Mouse (Mus musculus): ENCODE measurements around the gene Rapgef6.

Gene Rapgef6

DNA sequence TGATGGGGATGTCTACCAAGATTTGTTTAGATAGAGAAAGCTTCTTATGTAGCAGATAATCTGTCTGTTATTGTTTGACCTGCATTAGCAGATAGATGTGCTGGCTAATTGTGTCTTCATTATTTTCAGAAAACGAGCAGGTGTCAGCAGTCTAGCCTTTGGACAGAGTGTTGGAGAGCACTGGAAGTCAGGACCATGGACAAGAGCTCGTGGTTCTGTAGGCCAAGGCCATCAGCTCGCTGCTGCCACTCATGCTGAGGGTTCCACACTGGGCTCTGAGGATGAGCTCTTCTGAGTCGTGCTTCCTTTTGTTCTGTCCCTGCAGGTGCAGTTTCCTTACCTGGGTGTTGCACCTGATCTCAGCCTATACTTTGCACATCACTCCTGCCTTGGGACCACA, 173.3 kb downstream of the Rapgef6 start:
- peak; percentile 82 for DNase-seq

GRCm38 (mm10) chr11:54697611-54698010, 175.0 kb downstream of the Rapgef6 start:
- peak; percentile 59 for DNase-seq

DNA sequence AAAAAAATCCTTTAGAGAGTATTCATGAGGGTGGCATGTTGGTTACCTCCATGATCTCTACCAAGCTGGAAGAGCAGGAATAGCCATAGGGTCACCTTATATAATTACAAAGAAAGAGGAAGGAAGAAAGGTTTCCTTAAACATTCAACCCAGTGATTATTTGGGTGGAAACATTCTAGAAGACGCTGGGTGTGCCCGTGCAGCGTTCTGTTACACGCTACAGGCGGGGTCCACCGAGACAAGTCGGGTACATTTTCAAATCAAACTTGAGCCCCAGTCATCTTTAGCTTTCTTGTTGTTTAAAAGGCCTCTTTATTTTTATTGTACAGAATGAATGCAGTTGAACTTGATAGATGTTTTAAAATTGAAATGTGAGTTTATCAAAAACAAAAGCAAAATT, 176.0 kb downstream of the Rapgef6 start:
- DNase-seq, result peak; percentile 61

- peak; percentile 40 for DNase-seq
These were observed 177.3 kb downstream of the Rapgef6 start for GRCm38 (mm10) chr11:54699972-54700371.

GRCm38 (mm10) chr11:54701848-54702247, 179.2 kb downstream of the Rapgef6 start:
- DNase-seq, result peak; percentile 63

DNA sequence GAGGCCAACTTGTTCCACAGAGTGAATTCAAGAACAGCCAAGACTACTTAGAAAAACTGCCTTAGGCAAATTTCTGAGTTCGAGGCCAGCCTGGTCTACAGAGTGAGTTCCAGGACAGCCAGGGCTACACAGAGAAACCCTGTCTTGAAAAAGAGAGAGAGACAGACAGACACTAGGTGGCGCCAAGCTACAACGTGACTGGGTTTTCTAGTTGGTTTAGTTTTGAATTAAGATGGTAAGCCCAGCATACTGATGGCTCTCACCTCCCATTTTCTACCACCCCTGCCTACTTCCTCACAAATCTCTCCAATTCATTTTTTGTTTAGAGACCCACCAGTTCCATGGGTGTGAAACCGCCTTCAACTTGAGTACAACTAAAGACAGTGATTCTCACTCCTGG, 180.7 kb downstream of the Rapgef6 start:
- peak; percentile 95 for DNase-seq

- DNase-seq, result no peak
These were observed 185.5 kb downstream of the Rapgef6 start for GRCm38 (mm10) chr11:54708153-54708552.

DNA sequence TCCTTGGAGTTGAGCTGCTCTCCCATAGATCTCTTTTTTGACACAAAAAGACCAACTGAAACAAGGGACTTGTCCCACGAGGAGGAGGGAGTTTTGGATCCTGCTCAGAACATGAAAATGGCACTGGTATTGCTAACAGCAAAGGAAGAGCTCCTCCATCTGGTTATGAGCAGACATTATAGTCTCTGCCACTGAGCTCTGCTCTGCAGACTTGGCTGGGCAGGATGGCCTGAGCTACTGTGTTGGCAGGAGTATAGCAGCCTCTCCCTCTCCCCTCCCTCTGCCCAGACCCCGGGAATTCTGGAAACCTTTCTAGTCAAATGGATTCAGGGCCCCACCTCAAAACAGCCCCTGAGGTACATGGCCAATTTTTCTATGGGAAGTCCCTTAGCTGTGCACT, 187.0 kb downstream of the Rapgef6 start:
- DNase-seq, result no peak

- no peak for DNase-seq
These were observed 188.1 kb downstream of the Rapgef6 start for GRCm38 (mm10) chr11:54710512-54711293.

DNA sequence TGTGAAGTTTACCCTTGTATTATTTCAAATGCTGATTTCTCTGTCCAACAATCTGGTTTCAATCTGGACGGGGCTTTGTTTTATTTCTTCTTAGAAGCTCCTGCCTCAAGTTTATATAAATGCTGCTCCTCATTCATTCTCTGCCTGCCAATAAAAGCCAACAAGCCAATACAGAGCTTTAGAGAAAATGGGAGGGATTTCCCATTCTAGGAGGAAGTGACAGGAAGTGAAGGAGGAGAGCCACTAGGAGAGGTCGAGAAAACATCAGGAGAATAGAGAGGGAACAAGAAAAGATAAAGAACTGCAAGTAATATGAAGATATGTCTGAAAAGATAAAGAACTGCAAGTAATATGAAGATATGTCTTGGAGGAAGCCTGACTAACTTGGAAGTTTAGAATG, 190.2 kb downstream of the Rapgef6 start:
- DNase-seq, result peak; percentile 36

DNA sequence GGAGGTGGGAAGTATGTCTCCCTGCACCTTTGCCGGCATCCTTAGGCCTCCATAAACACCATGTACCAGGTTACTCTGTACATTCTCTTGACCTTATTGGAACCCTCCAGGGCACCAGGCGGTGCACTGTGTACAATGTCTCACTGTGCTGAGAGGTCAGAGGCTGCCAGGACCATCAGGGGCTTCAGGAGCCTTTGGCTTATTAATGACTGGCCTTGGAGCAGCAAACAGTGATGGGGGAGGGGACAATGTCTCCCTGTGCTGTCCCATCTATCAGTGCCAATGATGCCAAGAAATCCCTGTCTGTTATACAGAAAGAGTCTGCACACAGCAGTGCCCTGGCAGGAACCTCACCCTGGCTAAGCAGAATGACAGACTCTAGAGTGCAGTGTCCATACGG, 195.2 kb downstream of the Rapgef6 start:
- peak; percentile 70 for DNase-seq

GRCm38 (mm10) chr11:54718601-54719000, 196.0 kb downstream of the Rapgef6 start:
- peak; percentile 62 for DNase-seq

- peak; percentile 83 for DNase-seq
These were observed 199.4 kb downstream of the Rapgef6 start for GRCm38 (mm10) chr11:54722057-54722456.

DNA sequence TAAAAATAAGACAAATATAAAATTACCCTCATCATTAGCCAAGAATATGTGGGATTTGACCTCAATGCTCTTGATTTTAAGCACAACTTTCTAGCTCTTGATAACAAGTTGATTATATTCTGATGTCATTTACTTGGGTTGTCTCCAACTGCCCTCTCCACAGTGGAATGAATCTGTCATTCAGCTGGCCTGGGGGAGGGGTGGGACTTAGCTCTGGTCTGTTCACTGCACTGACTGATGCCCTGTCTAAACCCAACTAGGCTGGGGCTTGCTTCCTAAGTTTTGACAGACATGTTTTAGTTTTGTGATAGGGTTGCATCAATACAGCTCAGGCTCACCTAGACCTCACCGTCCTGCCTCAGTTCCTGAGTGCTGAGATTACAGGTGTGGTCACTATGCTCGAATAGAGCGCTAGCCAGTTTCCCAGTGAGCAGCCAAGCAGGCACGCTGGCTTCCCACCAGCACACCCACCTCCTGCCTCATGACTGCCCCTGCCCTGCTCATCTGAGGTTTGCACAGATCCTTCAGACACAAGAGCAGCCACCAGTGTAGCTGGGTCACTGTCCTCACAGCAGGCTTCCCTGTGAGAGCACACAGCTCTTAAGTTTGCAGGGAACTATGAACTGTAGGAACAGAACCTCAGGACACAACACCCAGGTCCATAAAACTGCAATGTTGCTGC, 201.8 kb downstream of the Rapgef6 start:
- peak; percentile 88 for DNase-seq

- peak; percentile 87 for DNase-seq
These were observed 204.0 kb downstream of the Rapgef6 start for GRCm38 (mm10) chr11:54726571-54727062.

DNA sequence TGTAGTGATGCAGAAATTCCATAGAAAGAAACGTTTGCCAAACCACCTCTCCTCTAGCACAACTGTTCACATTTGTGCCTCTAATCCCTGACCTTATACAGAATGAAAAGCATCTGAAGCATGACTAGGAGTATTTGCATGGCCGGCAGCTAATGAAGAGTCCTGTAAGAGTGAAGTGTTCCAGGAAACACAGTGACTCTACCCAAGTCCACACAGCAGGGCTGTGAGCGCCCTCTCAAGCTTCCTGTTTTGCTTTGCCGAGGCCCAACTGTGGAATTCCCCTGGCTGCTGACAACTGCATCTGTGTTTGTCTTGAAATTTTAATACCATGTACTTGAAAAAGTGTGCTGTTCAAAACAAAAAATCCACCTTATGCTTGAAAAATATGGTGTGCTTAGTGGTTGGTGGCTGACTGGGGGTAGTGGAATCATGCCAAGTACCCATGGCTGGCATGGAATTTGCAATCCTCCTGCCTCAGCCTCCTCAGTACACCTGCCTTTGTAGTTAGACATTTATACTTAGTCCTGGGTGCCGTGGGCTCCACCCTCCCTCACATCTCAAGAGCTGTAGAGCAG, 204.8 kb downstream of the Rapgef6 start:
- peak; percentile 96 for DNase-seq

DNA sequence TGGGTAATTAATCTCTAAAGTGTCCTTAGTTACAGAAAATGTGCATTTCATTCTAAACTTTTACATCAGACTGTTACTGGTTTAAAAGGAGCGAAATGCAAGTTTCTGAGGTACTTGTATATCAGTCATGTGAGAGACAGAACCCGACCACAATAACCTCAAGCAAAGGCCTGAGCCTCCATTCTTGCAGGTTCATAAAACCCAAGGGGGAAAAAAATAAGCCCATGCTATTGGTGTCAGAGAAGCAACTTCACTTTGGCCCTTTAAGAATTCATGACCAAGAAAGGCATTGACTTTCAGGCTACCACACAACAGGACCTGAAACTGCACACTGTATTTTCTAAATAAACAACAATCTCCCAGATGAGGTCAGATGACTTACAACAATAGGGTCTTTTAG, 205.7 kb downstream of the Rapgef6 start:
- DNase-seq, result peak; percentile 54

- DNase-seq, result peak; percentile 80
These were observed 206.7 kb downstream of the Rapgef6 start for GRCm38 (mm10) chr11:54729311-54729710.

- peak; percentile 14 for DNase-seq
These were observed 208.3 kb downstream of the Rapgef6 start for GRCm38 (mm10) chr11:54730931-54731330.

DNA sequence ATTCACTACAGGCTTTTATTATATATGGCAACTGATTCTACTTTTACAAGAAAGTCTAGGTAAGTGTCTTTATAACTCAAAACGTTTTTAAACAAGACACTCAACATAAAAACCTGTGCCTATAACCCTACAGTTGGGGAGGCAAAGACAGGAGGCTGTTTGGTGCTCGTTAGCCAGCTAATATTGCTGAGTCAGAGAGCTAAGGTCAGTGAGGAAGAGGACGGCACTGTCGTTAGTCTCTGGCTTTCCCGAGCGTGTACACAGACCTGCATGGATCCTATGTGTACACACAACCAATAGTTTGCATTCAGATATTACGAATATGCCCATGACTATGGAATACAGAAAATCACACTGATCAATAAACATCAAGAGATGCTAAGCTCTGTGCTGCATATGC, 208.7 kb downstream of the Rapgef6 start:
- DNase-seq, result peak; percentile 61

GRCm38 (mm10) chr11:54733546-54733945, 210.9 kb downstream of the Rapgef6 start:
- DNase-seq, result peak; percentile 86

DNA sequence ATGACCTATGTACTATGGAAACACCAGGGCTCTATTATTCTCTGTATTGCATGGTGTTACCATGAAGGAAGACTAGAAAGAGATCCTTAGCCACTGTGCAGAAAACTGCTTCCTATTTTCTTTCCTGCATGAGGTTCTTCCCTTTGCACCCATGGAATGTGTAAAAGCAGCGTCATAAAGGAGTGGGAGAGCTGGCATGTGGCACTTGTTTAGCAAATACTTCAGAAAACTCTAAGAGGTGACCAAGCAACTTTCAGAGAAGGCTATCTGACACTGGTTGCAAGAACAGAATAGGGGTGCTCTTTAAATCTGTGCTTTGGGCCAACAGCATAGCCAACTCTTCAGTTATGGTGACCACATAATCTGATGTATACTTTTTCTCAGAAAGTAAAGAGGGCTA, 212.5 kb downstream of the Rapgef6 start:
- no peak for DNase-seq

- peak; percentile 27 for DNase-seq
These were observed 214.3 kb downstream of the Rapgef6 start for GRCm38 (mm10) chr11:54736903-54737302.

Measured in heart, adult 11 months (tissue).